Mouse (Mus musculus) limb, embryonic 13.5 days (tissue): ENCODE measurements around the gene Fyttd1. TPM values are rescaled to one million over a fixed set of nuclear protein-coding genes. Genes with fewer than 3 reads are reported as not detected.

ENCODE experiments used
- ATAC-seq: fragments of 200-750 bp; cut with Nextera tagmentation; 2 replicates; pipeline ENCODE4 v1.8.0; 2017; ENCODE audit warnings: low read depth, moderate number of reproducible peaks, moderate TSS enrichment; ENCODE audit not compliant: low FRiP score
- H3K27ac ChIP-seq: fragments of 300-500 bp; sonication (generic); 2 replicates; pipeline ENCODE4 v1.5.1; 2015; ENCODE audit warnings: inconsistent platforms, mild to moderate bottlenecking, moderate library complexity
- H3K27me3 ChIP-seq: fragments of 300-500 bp; sonication (generic); 2 replicates; pipeline ENCODE4 v1.6.1; 2015; ENCODE audit warnings: mild to moderate bottlenecking, inconsistent platforms
- H3K36me3 ChIP-seq: fragments of 300-500 bp; sonication (generic); 2 replicates; pipeline ENCODE4 v1.6.1; 2015; ENCODE audit warnings: inconsistent platforms, mild to moderate bottlenecking, moderate library complexity
- H3K4me1 ChIP-seq: fragments of 300-500 bp; sonication (generic); 2 replicates; pipeline ENCODE4 v1.6.1; 2015; ENCODE audit warnings: inconsistent platforms
- H3K4me2 ChIP-seq: fragments of 300-500 bp; sonication (generic); replicated peaks from 2 replicates; pipeline ENCODE4 v1.6.1; 2015; ENCODE audit warnings: inconsistent platforms, mild to moderate bottlenecking, moderate library complexity
- H3K4me3 ChIP-seq: fragments of 300-500 bp; sonication (generic); 2 replicates; pipeline ENCODE4 v1.5.1; 2015; ENCODE audit warnings: moderate library complexity, mild to moderate bottlenecking, inconsistent platforms
- H3K9ac ChIP-seq: fragments of 300-500 bp; sonication (generic); 2 replicates; pipeline ENCODE4 v1.6.1; 2015; ENCODE audit warnings: mild to moderate bottlenecking, inconsistent platforms
- H3K9me3 ChIP-seq: fragments of 300-500 bp; sonication (generic); 2 replicates; pipeline ENCODE4 v1.6.1; 2016; ENCODE audit warnings: inconsistent platforms
- WGBS: fragments of 180-500 bp; shearing (Covaris S2); methylation state at CpG from one replicate; pipeline ENCODE4 v1.1.7; 2015; 5-methylcytosine and 5-hydroxymethylcytosine counted together
- polyA plus RNA-seq: library from polyadenylated mRNA; unstranded; fragments of >200 nt; fragmentation: Nextera tagmentation; extraction: Ambion mirVana; gene quantifications from 2 replicates; pipeline ENCODE4 v1.2.1, GENCODE M21; 2015

The Fyttd1 gene
- polyA plus RNA-seq, 1 experiment from 2014 or later: 112 TPM

DNA sequence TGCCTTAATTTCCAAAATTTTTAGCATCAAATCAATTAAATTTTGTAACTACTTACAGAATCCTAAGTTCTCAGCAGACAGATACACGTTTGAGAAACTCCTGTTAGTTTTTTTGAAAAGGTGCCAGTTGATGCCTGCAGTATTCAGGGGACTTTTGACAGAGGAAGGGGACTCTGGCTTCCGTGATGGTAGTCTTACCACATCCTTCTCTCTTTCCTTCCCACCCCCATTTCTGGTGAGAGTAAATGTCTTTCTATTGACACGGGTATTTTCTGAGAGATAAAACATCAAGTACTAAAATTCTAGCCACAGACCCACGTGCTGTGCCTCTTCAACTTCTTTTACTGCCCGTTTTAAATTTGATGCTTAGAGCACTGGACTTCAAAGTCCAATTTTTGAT is 76.5 kb downstream of the Fyttd1 start:
- 73% methylated on average over 5 of the region's 5 CpGs for WGBS
- Histone ChIP-seq H3K9me3 (no peaks in the 10 kb centered on the region), H3K4me3 (no peak overlapping the region), H3K9ac (no peak overlapping the region), H3K36me3 (peaks cover 31% of the 10 kb centered on the region), H3K27me3 (no peaks in the 10 kb centered on the region), H3K27ac (no peak overlapping the region), H3K4me2 (no peak overlapping the region), H3K4me1 (peaks cover 5% of the 10 kb centered on the region; the same call in 1 of the 2 replicates)
- no peak for ATAC-seq

DNA sequence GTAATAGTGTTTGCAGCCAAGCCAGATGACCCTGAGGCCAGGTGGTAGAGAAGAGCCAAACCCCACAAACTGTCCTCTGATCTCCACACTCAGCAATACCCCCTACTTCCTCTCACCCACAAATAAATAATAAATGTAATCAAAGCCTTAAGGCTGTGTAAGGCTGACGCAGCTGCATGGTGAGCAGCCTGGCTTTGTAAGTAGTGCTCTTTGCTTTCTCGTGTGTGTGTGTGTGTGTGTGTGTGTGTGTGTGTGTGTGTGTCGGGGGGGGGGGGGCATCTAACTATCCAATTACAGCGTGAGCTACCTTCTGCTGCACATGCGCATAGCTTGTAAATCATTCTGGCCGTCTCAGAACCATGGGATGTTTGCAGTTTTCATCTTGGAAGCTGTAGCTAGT is 77.0 kb downstream of the Fyttd1 start:
- Histone ChIP-seq H3K4me3 (no peak overlapping the region), H3K36me3 (peaks cover 32% of the 10 kb centered on the region), H3K4me2 (no peak overlapping the region), H3K9me3 (no peaks in the 10 kb centered on the region), H3K9ac (no peak overlapping the region), H3K4me1 (peaks cover 5% of the 10 kb centered on the region; the same call in 1 of the 2 replicates), H3K27me3 (no peaks in the 10 kb centered on the region), H3K27ac (no peak overlapping the region)
- 37% methylated on average over 6 of the region's 6 CpGs for WGBS
- no peak for ATAC-seq

DNA sequence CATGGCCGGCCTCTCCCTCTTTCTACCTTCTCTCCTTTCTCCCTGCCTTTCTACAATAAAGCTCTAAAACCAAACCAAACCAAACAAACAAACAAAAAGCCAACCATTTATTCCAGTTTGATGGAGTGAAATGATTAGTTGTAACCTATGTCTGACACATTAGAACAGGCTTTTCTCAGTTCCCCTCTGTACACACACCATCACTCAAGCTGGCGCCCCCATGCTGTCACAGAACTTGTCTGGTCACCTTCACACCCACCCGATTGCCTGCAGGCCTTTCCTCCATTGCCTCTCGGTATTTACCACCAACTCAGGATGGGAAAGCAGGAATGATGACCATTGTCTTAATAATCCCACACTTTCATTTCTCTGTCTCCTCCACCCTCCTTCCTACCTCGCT is 79.6 kb downstream of the Fyttd1 start:
- Histone ChIP-seq H3K36me3 (peaks cover 49% of the 10 kb centered on the region), H3K4me1 (no peaks in the 10 kb centered on the region), H3K4me3 (no peak overlapping the region), H3K27ac (no peak overlapping the region), H3K4me2 (no peak overlapping the region), H3K9me3 (no peaks in the 10 kb centered on the region), H3K27me3 (no peaks in the 10 kb centered on the region), H3K9ac (no peak overlapping the region)
- WGBS: 69% methylated on average over 5 of the region's 5 CpGs
- no peak for ATAC-seq

Other genes with a start within 250 kb of the Fyttd1 start
- gene Tnk2, start 233.6 kb upstream of the Fyttd1 start, polyA plus RNA-seq: 12.2 and 12.8 TPM in 2 replicates
- gene Muc4, start 141.6 kb upstream of the Fyttd1 start, polyA plus RNA-seq: not detected in 2 replicates
- not detected in 2 replicates for gene Muc20, start 80.1 kb upstream of the Fyttd1 start, polyA plus RNA-seq
- gene Smbd1, start 67.0 kb upstream of the Fyttd1 start, polyA plus RNA-seq: not detected in 2 replicates
- 16.8 and 18.9 TPM in 2 replicates for gene Rubcn, start 266 bp downstream of the Fyttd1 start, polyA plus RNA-seq
- gene Lrch3, start 36.6 kb downstream of the Fyttd1 start, polyA plus RNA-seq: 31.2 and 36.7 TPM in 2 replicates
- 2.0 and 2.7 TPM in 2 replicates for gene Iqcg, start 178.7 kb downstream of the Fyttd1 start, polyA plus RNA-seq
- 915 and 966 TPM in 2 replicates for gene Rpl35a, start 179.0 kb downstream of the Fyttd1 start, polyA plus RNA-seq
- 3.4 and 4.0 TPM in 2 replicates for gene Lmln, start 185.0 kb downstream of the Fyttd1 start, polyA plus RNA-seq